Mouse (Mus musculus) heart, postnatal 0 days (tissue): ENCODE measurements at regions not wholly inside any gene's neighbourhood (a gene's known extent, or its start where the extent isn't known, plus 50 kb on each side); places are given as distances from the start of the nearest gene placed in this dataset.

Source experiments
- CTCF ChIP-seq: IDR thresholded peaks from 2 replicates; pipeline ENCODE4 v1.5.1; 2016; ENCODE audit warnings: antibody characterized with exemption, control low read depth, low read depth
- EP300 ChIP-seq: IDR thresholded peaks from 2 replicates; pipeline ENCODE4 v1.6.1; 2016; ENCODE audit warnings: antibody characterized with exemption, low read depth

DNA sequence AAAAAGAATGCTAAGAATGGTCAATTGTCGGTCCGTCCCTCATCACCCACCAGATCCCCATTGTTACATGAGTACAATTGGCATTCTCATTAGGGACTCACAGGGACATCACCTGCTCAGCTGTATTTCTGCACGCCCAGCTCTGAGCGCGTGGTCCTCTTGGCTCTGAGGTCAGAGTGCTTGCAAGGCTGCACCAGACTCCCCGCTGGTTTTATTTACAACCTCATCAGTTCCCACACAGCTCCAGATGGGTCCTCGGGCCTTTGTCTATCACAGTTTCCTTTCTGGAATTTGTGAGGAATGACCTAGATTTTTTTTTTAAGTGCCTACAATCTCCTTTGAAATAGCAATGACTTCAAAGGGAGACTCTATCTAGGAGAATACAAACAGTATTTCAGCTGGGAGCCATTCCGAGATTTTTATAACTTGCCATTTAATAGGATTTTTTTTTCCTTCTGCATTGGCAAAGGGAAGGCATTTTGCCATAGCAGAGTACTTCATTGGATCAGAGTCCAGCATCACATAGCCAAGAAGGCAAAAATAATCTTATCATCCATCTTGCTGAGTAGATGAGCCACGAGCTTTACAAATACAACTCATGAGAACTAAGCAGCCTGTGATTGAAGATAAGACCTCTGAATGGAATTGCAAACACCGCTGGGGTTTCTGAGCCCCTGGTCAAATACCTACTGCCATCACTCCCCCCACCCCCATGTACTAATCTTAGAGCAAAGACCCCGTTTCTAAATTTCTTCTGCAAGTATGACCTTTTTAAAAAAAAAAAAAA, 184.5 kb upstream of the Arg1 start:
- TF ChIP-seq CTCF (no peak), EP300 (no peak)
